Mouse (Mus musculus): Measurements from ENCODE around the gene Ppp2r5c.

DNA sequence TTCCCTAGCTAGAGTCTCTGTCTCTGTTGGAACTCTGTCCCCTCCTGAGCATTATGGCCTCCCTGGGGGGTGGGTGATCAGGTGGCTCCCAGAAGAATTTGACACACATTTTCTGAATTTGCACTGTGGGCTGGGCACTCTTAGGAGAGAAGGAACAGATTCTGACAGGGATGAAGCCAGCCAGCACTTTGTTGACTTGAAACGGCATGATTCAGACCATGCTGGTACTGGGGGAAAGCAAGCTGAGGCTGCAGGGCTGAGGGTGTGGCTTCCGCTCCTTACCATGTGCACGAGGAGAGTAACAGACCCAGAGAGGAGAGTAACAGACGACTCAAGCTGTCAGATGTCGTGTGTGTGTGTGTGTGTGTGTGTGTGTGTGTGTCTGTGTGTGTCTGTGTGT lies 76.6 kb downstream of the Ppp2r5c start:
- TF ChIP-seq CTCF (IDR thresholded peaks at IDR 0.05) = no peak
- TF ChIP-seq EP300 (IDR thresholded peaks at IDR 0.05) = no peak
